Mouse (Mus musculus) macrophage (primary cell): ENCODE results near the gene Pnkd. TPM values are rescaled to one million over a fixed set of nuclear protein-coding genes. Genes with fewer than 3 reads are reported as not detected.

ENCODE experiments used
- H3K27ac ChIP-seq: fragments of 350-480 bp; formaldehyde crosslinking; 2 replicates; pipeline ENCODE4 v1.9.0; 2021
- H3K36me3 ChIP-seq: fragments of 350-480 bp; formaldehyde crosslinking; 2 replicates; pipeline ENCODE4 v1.9.0; 2021; ENCODE audit errors: inconsistent target
- H3K4me3 ChIP-seq: fragments of 350-480 bp; formaldehyde crosslinking; 2 replicates; pipeline ENCODE4 v1.9.0; 2021; ENCODE audit errors: inconsistent target
- H3K79me2 ChIP-seq: fragments of 350-480 bp; formaldehyde crosslinking; 2 replicates; pipeline ENCODE4 v1.9.0; 2021; ENCODE audit errors: inconsistent target
- WGBS: methylation state at CpG from one replicate; pipeline ENCODE4 v1.1.7; 2026; ENCODE audit warnings: inconsistent platforms; ENCODE audit not compliant: missing documents; 5-methylcytosine and 5-hydroxymethylcytosine counted together
- polyA plus RNA-seq: library from polyadenylated mRNA; stranded (reverse); fragments of 250-400 nt; gene quantifications from 3 replicates; pipeline ENCODE4 v1.2.4, GENCODE M21; 2018; ENCODE audit warnings: inconsistent platforms

Gene Pnkd
- polyA plus RNA-seq, 1 experiment from 2014 or later: 20.6 TPM

- Histone ChIP-seq H3K36me3 (peaks cover 97% of the 10 kb centered on the region), H3K27ac (no peak overlapping the region), H3K79me2 (peaks cover 100% of the 10 kb centered on the region), H3K4me3 (no peak overlapping the region)
- WGBS: 96% methylated on average over 8 of the region's 8 CpGs
Measured at GRCm38 (mm10) chr1:74255704-74256345, 28.9 kb upstream of the Pnkd start.

GRCm38 (mm10) chr1:74256782-74257181, 27.9 kb upstream of the Pnkd start:
- 95% methylated on average over 4 of the region's 4 CpGs for WGBS
- H3K27ac ChIP-seq: no peak overlapping the region
- H3K4me3 ChIP-seq: no peak overlapping the region
- H3K36me3 ChIP-seq: peaks cover 97% of the 10 kb centered on the region
- peaks cover 100% of the 10 kb centered on the region for H3K79me2 ChIP-seq

GRCm38 (mm10) chr1:74262510-74262909, 22.2 kb upstream of the Pnkd start:
- Histone ChIP-seq H3K36me3 (peaks cover 97% of the 10 kb centered on the region), H3K4me3 (no peak overlapping the region), H3K27ac (no peak overlapping the region), H3K79me2 (peaks cover 54% of the 10 kb centered on the region)
- WGBS: 69% methylated on average over 6 of the region's 6 CpGs

GRCm38 (mm10) chr1:74268750-74269149, 16.0 kb upstream of the Pnkd start:
- Histone ChIP-seq H3K4me3 (no peak overlapping the region), H3K79me2 (no peaks in the 10 kb centered on the region; the same call in 1 of the 2 replicates), H3K27ac (no peak overlapping the region), H3K36me3 (peaks cover 55% of the 10 kb centered on the region)
- 76% methylated on average over 8 of the region's 8 CpGs for WGBS

GRCm38 (mm10) chr1:74271659-74272058, 13.1 kb upstream of the Pnkd start:
- H3K36me3 ChIP-seq: peaks cover 26% of the 10 kb centered on the region
- H3K27ac ChIP-seq: no peak overlapping the region
- H3K4me3 ChIP-seq: no peak overlapping the region
- WGBS: 100% methylated on average over 3 of the region's 4 CpGs
- no peaks in the 10 kb centered on the region for H3K79me2 ChIP-seq

- peaks cover 5% of the 10 kb centered on the region; the same call in 1 of the 2 replicates for H3K36me3 ChIP-seq
- H3K27ac ChIP-seq: no peak overlapping the region
- H3K79me2 ChIP-seq: no peaks in the 10 kb centered on the region
- H3K4me3 ChIP-seq: no peak overlapping the region
- 42% methylated on average over 9 of the region's 9 CpGs for whole genome bisulfite sequencing
Measured at GRCm38 (mm10) chr1:74275015-74275414, 9.7 kb upstream of the Pnkd start.

GRCm38 (mm10) chr1:74277041-74277440, 7.7 kb upstream of the Pnkd start:
- H3K79me2 ChIP-seq: peaks cover 4% of the 10 kb centered on the region; the same call in 1 of the 2 replicates
- WGBS: 83% methylated on average over 6 of the region's 6 CpGs
- H3K36me3 ChIP-seq: peaks cover 26% of the 10 kb centered on the region
- no peak overlapping the region for H3K27ac ChIP-seq
- H3K4me3 ChIP-seq: no peak overlapping the region

GRCm38 (mm10) chr1:74277883-74278537, 6.7 kb upstream of the Pnkd start:
- H3K4me3 ChIP-seq: no peak overlapping the region
- 87% methylated on average over 8 of the region's 8 CpGs for WGBS
- no peak overlapping the region for H3K27ac ChIP-seq
- H3K36me3 ChIP-seq: peaks cover 35% of the 10 kb centered on the region
- peaks cover 14% of the 10 kb centered on the region for H3K79me2 ChIP-seq

GRCm38 (mm10) chr1:74278538-74278937, 6.2 kb upstream of the Pnkd start, which contains the start of gene Gpbar1:
Gene Gpbar1 (plus strand): TSS chr1:74278550.
- Histone ChIP-seq H3K36me3 (peaks cover 38% of the 10 kb centered on the region), H3K27ac (no peak within 1 kb of the TSS), H3K79me2 (peaks cover 19% of the 10 kb centered on the region), H3K4me3 (no peak within 1 kb of the TSS)
- 93% methylated on average over 10 of the region's 10 CpGs for WGBS

- H3K79me2 ChIP-seq: peaks cover 24% of the 10 kb centered on the region
- 94% methylated on average over 11 of the region's 11 CpGs for WGBS
- no peak overlapping the region for H3K27ac ChIP-seq
- no peak overlapping the region for H3K4me3 ChIP-seq
- H3K36me3 ChIP-seq: peaks cover 38% of the 10 kb centered on the region
Measured at GRCm38 (mm10) chr1:74278988-74279387, 5.7 kb upstream of the Pnkd start.

- Histone ChIP-seq H3K79me2 (peaks cover 28% of the 10 kb centered on the region), H3K27ac (no peak overlapping the region), H3K4me3 (no peak overlapping the region), H3K36me3 (peaks cover 38% of the 10 kb centered on the region)
- 94% methylated on average over 14 of the region's 14 CpGs for WGBS
Measured at GRCm38 (mm10) chr1:74280591-74281325, 4.0 kb upstream of the Pnkd start.

- H3K27ac ChIP-seq: no peak overlapping the region
- H3K36me3 ChIP-seq: peaks cover 38% of the 10 kb centered on the region
- peaks cover 28% of the 10 kb centered on the region for H3K79me2 ChIP-seq
- 93% methylated on average over 2 of the region's 2 CpGs for WGBS
- no peak overlapping the region for H3K4me3 ChIP-seq
Measured at GRCm38 (mm10) chr1:74281372-74281771, 3.4 kb upstream of the Pnkd start.

GRCm38 (mm10) chr1:74281886-74282285, 2.8 kb upstream of the Pnkd start:
- Histone ChIP-seq H3K4me3 (no peak overlapping the region), H3K27ac (no peak overlapping the region), H3K36me3 (peaks cover 38% of the 10 kb centered on the region), H3K79me2 (peaks cover 28% of the 10 kb centered on the region)
- 88% methylated on average over 8 of the region's 8 CpGs for WGBS

GRCm38 (mm10) chr1:74282896-74283625, 1.7 kb upstream of the Pnkd start:
- H3K36me3 ChIP-seq: peaks cover 42% of the 10 kb centered on the region
- no peak overlapping the region for H3K4me3 ChIP-seq
- WGBS: 96% methylated on average over 7 of the region's 10 CpGs
- H3K79me2 ChIP-seq: peaks cover 28% of the 10 kb centered on the region
- H3K27ac ChIP-seq: no peak overlapping the region
